Mouse (Mus musculus): ENCODE results near the gene Ankrd1. TPM values are rescaled to one million over a fixed set of nuclear protein-coding genes. Genes with fewer than 3 reads are reported as not detected.

Ankrd1 gene
- polyA plus RNA-seq, 1 experiment: 16.0 TPM

DNA sequence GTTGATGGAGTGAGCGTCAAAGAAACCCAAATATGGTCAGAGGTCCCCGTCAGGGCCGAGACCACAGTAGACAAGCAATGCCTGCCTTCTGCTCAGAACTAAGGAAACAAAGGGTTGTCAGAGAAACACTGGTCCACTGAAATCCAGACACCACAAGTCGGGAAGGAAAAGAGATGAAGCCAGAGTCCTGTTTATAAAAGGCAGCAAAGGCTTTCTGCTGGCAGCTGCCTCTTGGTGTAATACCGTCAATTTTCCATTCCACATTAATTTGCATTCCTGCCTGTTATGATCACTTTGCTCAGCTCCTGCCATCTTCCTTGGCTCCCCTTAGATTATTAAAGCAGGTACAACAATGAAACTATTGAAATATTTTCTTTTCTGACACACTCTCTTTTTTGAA, 13.8 kb upstream of the Ankrd1 start:
- WGBS: 28% methylated on average over 5 of the region's 5 CpGs
- Histone ChIP-seq H3K4me1 (ENCODE audit: control insufficient read depth, insufficient read depth, low read length) (no peaks in the 10 kb centered on the region), H3K4me3 (replicated peaks; ENCODE audit: extremely low read depth, low read depth, low read length) (no peak overlapping the region)
- TF ChIP-seq POLR2A (IDR thresholded peaks at IDR 0.05; ENCODE audit: borderline replicate concordance, extremely low read depth, low read depth, low read length) (no peak), CTCF (IDR thresholded peaks at IDR 0.05; ENCODE audit: insufficient read depth, low read length) (no peak)
- no peak for DNase-seq

DNA sequence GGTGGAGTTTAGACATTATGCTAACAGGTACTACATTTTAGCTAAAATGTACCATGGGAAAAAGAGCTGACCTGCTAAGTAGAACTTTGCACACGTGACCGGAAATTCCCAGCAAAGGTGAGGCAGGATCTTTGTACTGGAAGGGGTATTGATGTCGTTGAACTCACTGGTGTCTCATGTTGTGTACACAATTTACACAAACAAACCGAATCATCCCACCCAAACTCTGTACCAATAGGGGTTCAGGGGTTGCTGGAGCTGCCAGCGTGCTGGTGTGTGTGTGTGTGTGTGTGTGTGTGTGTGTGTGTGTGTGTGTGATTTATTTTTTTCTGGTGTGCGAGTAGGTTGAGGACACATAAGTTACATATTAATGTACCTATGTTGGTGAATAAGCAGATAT, 13.2 kb upstream of the Ankrd1 start:
- no peak overlapping the region for H3K4me3 ChIP-seq (replicated peaks; ENCODE audit: extremely low read depth, low read depth, low read length)
- H3K4me1 ChIP-seq (ENCODE audit: control insufficient read depth, insufficient read depth, low read length): no peaks in the 10 kb centered on the region
- WGBS: 77% methylated on average over 6 of the region's 6 CpGs
- TF ChIP-seq POLR2A (IDR thresholded peaks at IDR 0.05; ENCODE audit: borderline replicate concordance, extremely low read depth, low read depth, low read length) (no peak), CTCF (IDR thresholded peaks at IDR 0.05; ENCODE audit: insufficient read depth, low read length) (no peak)
- no peak for DNase-seq

- no peak overlapping the region for H3K4me3 ChIP-seq (replicated peaks; ENCODE audit: extremely low read depth, low read depth, low read length)
- H3K4me1 ChIP-seq (ENCODE audit: control insufficient read depth, insufficient read depth, low read length): no peaks in the 10 kb centered on the region
- TF ChIP-seq CTCF (IDR thresholded peaks at IDR 0.05; ENCODE audit: insufficient read depth, low read length) (no peak), POLR2A (IDR thresholded peaks at IDR 0.05; ENCODE audit: borderline replicate concordance, extremely low read depth, low read depth, low read length) (no peak)
- 21% methylated on average over 6 of the region's 6 CpGs for whole genome bisulfite sequencing
- no peak for DNase-seq
Observed at GRCm38 (mm10) chr19:36131990-36132389, 12.1 kb upstream of the Ankrd1 start.

- no peak overlapping the region for H3K4me3 ChIP-seq (replicated peaks; ENCODE audit: extremely low read depth, low read depth, low read length)
- no peaks in the 10 kb centered on the region for H3K4me1 ChIP-seq (ENCODE audit: control insufficient read depth, insufficient read depth, low read length)
- WGBS: 53% methylated on average over 2 of the region's 2 CpGs
- no peak for DNase-seq
- TF ChIP-seq CTCF (IDR thresholded peaks at IDR 0.05; ENCODE audit: insufficient read depth, low read length) (no peak), POLR2A (IDR thresholded peaks at IDR 0.05; ENCODE audit: borderline replicate concordance, extremely low read depth, low read depth, low read length) (no peak)
Observed at GRCm38 (mm10) chr19:36130181-36130580, 10.3 kb upstream of the Ankrd1 start.

DNA sequence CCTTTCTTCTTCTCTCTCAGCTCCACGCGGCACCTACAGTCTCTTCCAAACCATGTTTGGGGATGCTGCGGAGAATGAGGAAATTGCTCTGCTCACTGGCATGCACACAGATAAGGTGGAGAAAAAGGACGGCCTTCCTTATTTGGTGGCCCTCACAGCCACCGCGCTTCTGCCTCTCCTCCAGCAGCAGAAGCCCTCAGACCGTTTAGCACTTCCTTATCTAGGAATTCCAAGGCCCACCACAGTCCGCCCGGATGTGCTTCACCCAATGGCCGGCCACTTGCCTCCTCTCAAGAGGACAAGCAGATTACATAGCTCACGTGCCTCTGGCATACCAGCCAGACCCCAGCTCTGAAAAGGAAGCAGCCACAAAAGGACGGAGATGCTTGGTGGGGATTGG, 9.7 kb upstream of the Ankrd1 start:
- Histone ChIP-seq H3K4me3 (replicated peaks; ENCODE audit: extremely low read depth, low read depth, low read length) (no peak overlapping the region), H3K4me1 (ENCODE audit: control insufficient read depth, insufficient read depth, low read length) (no peaks in the 10 kb centered on the region)
- DNase-seq: no peak
- WGBS: 6% methylated on average over 12 of the region's 12 CpGs
- TF ChIP-seq CTCF (IDR thresholded peaks at IDR 0.05; ENCODE audit: insufficient read depth, low read length) (no peak), POLR2A (IDR thresholded peaks at IDR 0.05; ENCODE audit: borderline replicate concordance, extremely low read depth, low read depth, low read length) (no peak)

GRCm38 (mm10) chr19:36129213-36129612, 9.3 kb upstream of the Ankrd1 start:
- 14% methylated on average over 9 of the region's 9 CpGs for WGBS
- H3K4me3 ChIP-seq (replicated peaks; ENCODE audit: extremely low read depth, low read depth, low read length): no peak overlapping the region
- TF ChIP-seq CTCF (IDR thresholded peaks at IDR 0.05; ENCODE audit: insufficient read depth, low read length): no peak
- no peak for TF ChIP-seq POLR2A (IDR thresholded peaks at IDR 0.05; ENCODE audit: borderline replicate concordance, extremely low read depth, low read depth, low read length)
- H3K4me1 ChIP-seq (ENCODE audit: control insufficient read depth, insufficient read depth, low read length): no peaks in the 10 kb centered on the region
- DNase-seq: peak; percentile 15

- 96% methylated on average over 3 of the region's 3 CpGs for WGBS
- Histone ChIP-seq H3K4me3 (replicated peaks; ENCODE audit: extremely low read depth, low read depth, low read length) (no peak overlapping the region), H3K4me1 (ENCODE audit: control insufficient read depth, insufficient read depth, low read length) (no peaks in the 10 kb centered on the region)
- DNase-seq: no peak
- TF ChIP-seq POLR2A (IDR thresholded peaks at IDR 0.05; ENCODE audit: borderline replicate concordance, extremely low read depth, low read depth, low read length) (no peak), CTCF (IDR thresholded peaks at IDR 0.05; ENCODE audit: insufficient read depth, low read length) (no peak)
Observed at GRCm38 (mm10) chr19:36128440-36128839, 8.5 kb upstream of the Ankrd1 start.

DNA sequence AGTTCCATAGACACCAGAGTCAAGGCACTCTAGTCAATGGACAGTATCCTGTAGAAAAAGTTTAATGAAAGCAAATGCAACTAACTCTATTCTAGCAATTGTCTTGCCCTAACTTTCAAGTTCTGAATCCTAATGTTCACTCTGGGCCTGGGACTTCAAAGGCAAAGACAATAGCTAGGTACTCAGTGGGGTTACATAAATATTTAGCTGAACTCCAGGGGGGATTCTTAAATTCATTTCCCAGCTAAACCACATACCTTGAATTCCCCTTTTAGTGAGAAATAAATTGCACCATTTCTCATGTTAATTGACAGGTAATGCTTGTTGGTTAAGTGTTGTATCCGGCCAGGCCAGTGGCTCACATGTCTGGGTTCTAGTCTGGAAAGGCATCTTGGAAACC, 4.3 kb upstream of the Ankrd1 start:
- H3K4me3 ChIP-seq (replicated peaks; ENCODE audit: extremely low read depth, low read depth, low read length): no peak overlapping the region
- no peak for DNase-seq
- H3K4me1 ChIP-seq (ENCODE audit: control insufficient read depth, insufficient read depth, low read length): no peaks in the 10 kb centered on the region
- TF ChIP-seq CTCF (IDR thresholded peaks at IDR 0.05; ENCODE audit: insufficient read depth, low read length): no peak
- TF ChIP-seq POLR2A (IDR thresholded peaks at IDR 0.05; ENCODE audit: borderline replicate concordance, extremely low read depth, low read depth, low read length): no peak
- 61% methylated on average over 1 of the region's 1 CpGs for WGBS

DNA sequence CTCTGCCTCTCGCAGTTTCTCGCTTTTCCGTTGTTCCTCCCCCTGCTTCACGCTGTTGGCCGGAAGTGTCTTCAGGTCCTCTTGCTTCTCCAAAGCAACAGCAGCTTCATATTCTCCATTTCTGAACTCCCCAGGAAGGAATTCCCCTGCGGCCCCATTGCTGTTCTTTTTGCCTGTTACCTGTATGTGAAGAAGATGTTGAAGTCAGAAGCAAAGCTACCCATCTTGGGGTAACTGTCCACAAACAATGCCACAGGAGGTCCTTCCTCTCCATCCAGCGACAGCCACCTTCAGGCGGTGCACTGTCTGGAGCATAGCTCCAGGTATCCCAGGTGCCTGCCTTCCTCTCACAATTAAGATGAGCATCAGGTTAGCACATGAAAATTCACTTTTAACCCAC, 680 bp downstream of the Ankrd1 start:
- TF ChIP-seq CTCF (IDR thresholded peaks at IDR 0.05; ENCODE audit: insufficient read depth, low read length): no peak
- no peak for TF ChIP-seq POLR2A (IDR thresholded peaks at IDR 0.05; ENCODE audit: borderline replicate concordance, extremely low read depth, low read depth, low read length)

GRCm38 (mm10) chr19:36116185-36116584, 3.7 kb downstream of the Ankrd1 start:
- 71% methylated on average over 4 of the region's 4 CpGs for WGBS
- DNase-seq: no peak

More for the DNA sequence above, 680 bp downstream of the Ankrd1 start:
- 83% methylated on average over 8 of the region's 8 CpGs for WGBS
- DNase-seq: no peak
- Histone ChIP-seq H3K4me1 (ENCODE audit: control insufficient read depth, insufficient read depth, low read length) (no peaks in the 10 kb centered on the region), H3K4me3 (replicated peaks; ENCODE audit: extremely low read depth, low read depth, low read length) (no peak overlapping the region)

More at GRCm38 (mm10) chr19:36116185-36116584, 3.7 kb downstream of the Ankrd1 start:
- Histone ChIP-seq H3K4me1 (ENCODE audit: control insufficient read depth, insufficient read depth, low read length) (no peaks in the 10 kb centered on the region), H3K4me3 (replicated peaks; ENCODE audit: extremely low read depth, low read depth, low read length) (no peak overlapping the region)
- TF ChIP-seq CTCF (IDR thresholded peaks at IDR 0.05; ENCODE audit: insufficient read depth, low read length): no peak
- no peak for TF ChIP-seq POLR2A (IDR thresholded peaks at IDR 0.05; ENCODE audit: borderline replicate concordance, extremely low read depth, low read depth, low read length)
